Mouse (Mus musculus) megakaryocyte, embryonic 14.5 days (primary cell): ENCODE measurements around the gene Wnk2.

Experiments used
- FLI1 ChIP-seq: IDR thresholded peaks from 2 replicates; pipeline ENCODE4 v1.6.1; 2012; ENCODE audit warnings: low read length, inconsistent platforms, mixed read lengths
- GATA1 ChIP-seq: IDR thresholded peaks from 3 replicates; pipeline ENCODE4 v1.6.1; 2012; ENCODE audit warnings: mixed read lengths, low read length, inconsistent platforms, borderline replicate concordance

- TF ChIP-seq GATA1 = no peak
- TF ChIP-seq FLI1 = no peak
Measured at GRCm38 (mm10) chr13:49075377-49075776, 72.4 kb downstream of the Wnk2 start.
